Mouse (Mus musculus): ENCODE results near the gene Hap1.

DNA sequence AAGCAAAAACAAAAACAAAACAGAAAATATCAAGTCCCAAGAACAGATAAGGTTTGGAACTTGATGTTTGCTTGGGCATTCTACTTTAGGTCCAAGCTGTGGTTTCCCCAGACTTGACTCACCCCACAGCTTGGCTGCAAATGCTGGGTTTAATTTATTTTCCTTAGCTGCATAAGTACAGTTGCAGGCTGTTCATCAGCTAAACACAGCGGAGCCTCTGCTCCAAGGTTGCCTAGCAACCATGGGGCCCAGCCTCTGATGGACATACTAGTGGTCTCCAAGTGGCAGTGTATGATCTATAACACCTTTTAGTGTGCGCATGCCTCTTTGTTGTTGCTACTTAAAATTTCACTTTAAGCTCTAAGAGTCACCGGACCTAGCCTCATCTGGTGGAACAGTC is 20.2 kb downstream of the Hap1 start:
- TF ChIP-seq CTCF (IDR thresholded peaks at IDR 0.05; ENCODE audit: control insufficient read depth, insufficient read depth, insufficient replicate concordance, low read depth, low read length): no peak
- TF ChIP-seq POLR2A (IDR thresholded peaks at IDR 0.05; ENCODE audit: control insufficient read depth, low read depth, low read length): no peak

Measured in testis, adult 2 months (tissue).